Mouse (Mus musculus) induced T-regulatory cell, adult 2 months (primary cell): Measurements from ENCODE around the gene Sh3bp2.
A peak's percentile ranks its signal among the peaks of the same experiment; 100 is the strongest.

ENCODE experiments used
- DNase-seq: peaks from one replicate; pipeline ENCODE4 v3.0.0-alpha.2; 2012; ENCODE audit warnings: low read depth

Gene Sh3bp2

GRCm38 (mm10) chr5:34525663-34526476, at the start of gene Sh3bp2:
Gene Sh3bp2, plus strand, starts transcription at chr5:34525838.
- peak; percentile 97 for DNase-seq

GRCm38 (mm10) chr5:34480926-34481325, 44.7 kb upstream of the Sh3bp2 start:
- peak; percentile 46 for DNase-seq

GRCm38 (mm10) chr5:34485731-34486130, 39.9 kb upstream of the Sh3bp2 start:
- no peak for DNase-seq

GRCm38 (mm10) chr5:34487320-34488090, 38.1 kb upstream of the Sh3bp2 start:
- no peak for DNase-seq

GRCm38 (mm10) chr5:34488741-34489417, 36.8 kb upstream of the Sh3bp2 start:
- DNase-seq = no peak

- no peak for DNase-seq
Observed at GRCm38 (mm10) chr5:34489418-34489787, 36.2 kb upstream of the Sh3bp2 start.

- no peak for DNase-seq
Observed at GRCm38 (mm10) chr5:34496745-34497144, 28.9 kb upstream of the Sh3bp2 start.

- DNase-seq = peak; percentile 53
Observed at GRCm38 (mm10) chr5:34500886-34501285, 24.8 kb upstream of the Sh3bp2 start.

GRCm38 (mm10) chr5:34501588-34501987, 24.1 kb upstream of the Sh3bp2 start:
- peak; percentile 57 for DNase-seq

- DNase-seq = no peak
Observed at GRCm38 (mm10) chr5:34502411-34502810, 23.2 kb upstream of the Sh3bp2 start.

GRCm38 (mm10) chr5:34502821-34503220, 22.8 kb upstream of the Sh3bp2 start:
- no peak for DNase-seq

- no peak for DNase-seq
Observed at GRCm38 (mm10) chr5:34512486-34512885, 13.2 kb upstream of the Sh3bp2 start.

- DNase-seq = peak; percentile 98
Observed at GRCm38 (mm10) chr5:34513466-34514217, 12.0 kb upstream of the Sh3bp2 start, which contains the start of gene Tnip2. Gene Tnip2, minus strand, starts transcription at chr5:34513991.

- DNase-seq = no peak
Observed at GRCm38 (mm10) chr5:34514218-34514566, 11.4 kb upstream of the Sh3bp2 start.

GRCm38 (mm10) chr5:34515096-34515495, 10.5 kb upstream of the Sh3bp2 start:
- DNase-seq = no peak

GRCm38 (mm10) chr5:34517913-34518312, 7.7 kb upstream of the Sh3bp2 start:
- DNase-seq = peak; percentile 92

- no peak for DNase-seq
Observed at GRCm38 (mm10) chr5:34519389-34519910, 6.2 kb upstream of the Sh3bp2 start.

GRCm38 (mm10) chr5:34520458-34521209, 5.0 kb upstream of the Sh3bp2 start:
- peak; percentile 79 for DNase-seq

- no peak for DNase-seq
Observed at GRCm38 (mm10) chr5:34521337-34521736, 4.3 kb upstream of the Sh3bp2 start.

- DNase-seq = peak; percentile 49
Observed at GRCm38 (mm10) chr5:34523958-34524485, 1.6 kb upstream of the Sh3bp2 start.

GRCm38 (mm10) chr5:34524511-34524910, 1.1 kb upstream of the Sh3bp2 start:
- no peak for DNase-seq
